Mouse (Mus musculus) brain, embryonic 14.5 days (tissue): Measurements from ENCODE around the gene Nkx2-1.

Source experiments
- CTCF ChIP-seq: fragments of 200-500 bp; IDR thresholded peaks from 2 replicates; pipeline ENCODE4 v1.5.1; 2012; ENCODE audit warnings: inconsistent platforms, mild to moderate bottlenecking, moderate library complexity, borderline replicate concordance; ENCODE audit not compliant: insufficient read depth, insufficient read length; ENCODE audit errors: extremely low read depth
- POLR2A ChIP-seq: fragments of 200-500 bp; IDR thresholded peaks from 2 replicates; pipeline ENCODE4 v1.6.1; 2012; ENCODE audit warnings: mild to moderate bottlenecking, inconsistent platforms, borderline replicate concordance; ENCODE audit not compliant: poor library complexity, insufficient read depth, insufficient read length, severe bottlenecking; ENCODE audit errors: extremely low read depth

DNA sequence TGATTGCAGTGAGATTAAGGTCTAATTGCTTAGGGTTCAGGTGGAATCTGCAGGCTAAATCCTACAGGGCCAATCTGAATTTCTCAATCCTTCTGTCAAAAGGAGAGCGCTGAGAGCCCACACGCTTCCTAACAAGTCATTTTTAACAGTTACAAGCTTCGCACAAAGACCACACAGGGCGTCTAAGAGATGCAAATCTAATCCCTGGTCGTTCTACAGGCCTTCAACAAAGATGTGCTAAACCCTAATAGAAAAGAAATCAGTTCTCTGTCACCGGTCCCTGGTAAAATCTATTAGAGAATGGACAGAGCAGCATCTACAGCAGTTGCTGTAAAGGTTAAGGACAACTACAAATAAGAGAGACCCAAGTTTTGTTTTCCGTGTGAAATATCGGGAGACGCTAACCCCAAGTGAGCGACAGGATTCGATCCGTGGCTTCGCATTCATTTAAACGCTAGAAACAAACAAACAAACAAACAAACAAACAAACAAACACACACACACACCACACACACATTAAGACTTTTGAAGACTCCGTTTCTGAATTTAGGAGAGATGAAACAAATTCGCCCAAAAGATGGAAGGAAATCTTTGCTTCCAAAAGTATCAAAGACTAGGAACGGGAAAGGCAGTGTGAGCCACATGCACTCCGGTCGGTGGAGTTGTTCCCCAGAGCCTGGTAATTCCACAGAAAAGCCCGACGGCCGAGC, 16.2 kb downstream of the Nkx2-1 start:
- TF ChIP-seq CTCF: no peak
- no peak for TF ChIP-seq POLR2A
